Mouse (Mus musculus): Measurements from ENCODE around the gene Ablim2.

GRCm38 (mm10) chr5:35803416-35803815 lies 45.7 kb downstream of the Ablim2 start:
- TF ChIP-seq POLR2A (IDR thresholded peaks at IDR 0.05; ENCODE audit: extremely low read depth, insufficient read depth, low read length): no peak
- no peak for TF ChIP-seq CTCF (IDR thresholded peaks at IDR 0.05; ENCODE audit: extremely low read depth, insufficient read depth, low read length)
